Mouse (Mus musculus) skeletal muscle tissue, adult 2 months (tissue): ENCODE results near the gene Tmem69.

ENCODE experiments used
- DNase-seq: peaks from one replicate; pipeline ENCODE4 v3.0.0-alpha.2; 2012; ENCODE audit warnings: low read depth, low spot score

Gene Tmem69

DNA sequence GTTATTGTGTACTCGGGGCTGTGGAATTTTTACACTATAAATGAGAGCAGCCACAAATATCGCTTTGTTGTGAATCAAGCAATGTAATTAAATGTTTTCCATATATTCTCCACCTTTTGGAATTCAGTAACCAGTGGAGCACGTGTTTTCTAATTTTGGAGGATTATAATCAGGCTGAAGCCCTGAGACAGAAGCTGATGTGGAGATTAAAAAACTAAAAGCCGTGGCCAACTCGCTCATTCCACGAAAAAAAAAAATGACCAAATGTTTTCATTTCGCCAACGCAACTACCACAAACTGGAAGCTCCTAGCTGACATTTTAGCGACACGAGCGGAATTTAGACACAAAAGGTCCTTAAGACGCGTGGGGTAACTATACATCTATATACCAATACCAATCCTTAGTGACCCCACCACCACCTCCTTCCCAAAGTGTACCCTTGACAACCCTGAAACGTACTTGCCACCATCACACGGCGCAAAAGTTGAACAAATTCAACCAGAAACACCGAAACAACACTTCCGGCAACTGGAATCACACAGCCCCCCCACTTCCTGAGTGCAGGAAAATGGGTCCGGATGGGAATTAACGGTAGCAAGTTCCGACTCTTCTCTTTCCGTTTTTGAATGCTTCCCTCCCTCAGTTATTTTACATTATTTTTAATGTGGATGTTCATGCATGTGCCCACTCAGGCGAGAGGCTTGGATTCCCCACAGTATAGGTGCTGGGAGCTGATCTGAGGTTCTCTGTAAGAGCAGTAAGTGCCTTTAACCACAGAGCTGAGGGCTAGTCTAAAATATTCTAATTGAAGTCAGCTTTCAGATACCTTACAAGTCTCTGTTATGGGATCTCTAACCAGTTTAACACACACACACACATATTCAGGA is at the start of gene Tmem69:
Tmem69 (minus strand) TSS at position 524 of the 888 bp plus-strand sequence.
- DNase-seq, result peak; percentile 36

DNA sequence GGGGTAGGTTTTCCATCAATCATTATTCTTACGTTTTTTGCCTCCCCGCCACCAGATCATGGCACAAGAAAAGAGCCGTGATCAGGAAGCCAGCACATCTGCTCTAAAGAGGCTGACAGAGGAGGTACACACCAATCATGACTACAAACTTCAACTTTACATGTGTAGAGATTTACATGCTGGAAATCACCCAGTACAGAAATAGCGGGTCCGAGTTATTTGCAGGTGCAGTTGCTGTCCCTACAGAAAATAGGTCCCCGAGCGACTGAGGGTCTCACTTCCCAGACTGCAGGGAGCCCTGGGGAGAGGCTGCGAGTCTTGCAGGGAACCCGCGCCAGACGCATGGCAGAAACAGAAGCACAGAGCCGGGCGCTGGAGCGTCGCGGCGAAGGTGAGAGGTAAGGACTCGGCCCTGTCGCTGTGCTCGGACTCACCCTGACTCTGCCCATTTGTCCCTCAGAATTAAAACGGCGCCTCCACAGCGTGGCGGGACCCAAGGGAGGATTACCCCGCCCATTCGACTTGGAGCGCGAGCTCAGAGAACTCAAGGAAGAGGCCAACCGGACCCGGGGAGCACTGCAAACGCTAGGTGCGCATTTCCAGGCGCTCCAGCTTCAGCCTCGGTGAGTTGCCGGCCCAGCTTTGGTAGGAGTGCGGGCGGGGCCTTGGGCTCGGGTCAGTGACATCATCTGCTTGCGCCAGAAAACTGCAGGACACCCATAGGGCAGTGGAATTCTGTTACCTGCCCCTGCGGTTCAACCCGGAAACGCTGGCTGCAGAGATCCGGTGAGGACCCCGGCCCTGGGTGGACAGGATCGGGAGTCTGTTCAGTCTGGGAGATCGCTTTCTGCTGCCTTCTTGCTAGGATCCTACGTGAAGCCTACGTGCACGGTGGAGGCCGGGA is 41.5 kb upstream of the Tmem69 start:
- DNase-seq, result peak; percentile 81

DNA sequence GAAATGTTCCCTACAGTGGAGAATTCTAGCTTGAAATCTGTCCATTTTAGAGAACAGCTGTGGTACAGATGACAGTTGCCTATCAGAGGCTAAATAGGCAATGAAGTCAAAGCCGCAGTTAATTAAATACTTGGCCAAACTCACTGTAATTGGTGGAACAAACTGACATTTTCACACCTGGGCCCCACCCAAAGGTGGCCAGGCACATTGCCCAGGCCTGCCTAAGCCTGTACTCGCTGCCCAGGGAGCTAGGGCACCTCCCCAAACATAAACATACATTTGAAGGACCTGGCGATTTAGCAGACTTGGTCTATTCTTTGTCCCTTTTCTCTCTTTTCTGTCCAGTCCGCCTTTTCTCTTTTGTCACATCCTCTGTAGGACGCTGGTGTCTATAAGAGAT is 40.6 kb upstream of the Tmem69 start, which contains the start of gene Ccdc17:
Ccdc17 (plus strand) TSS at position 276 of the 400 bp plus-strand sequence.
- no peak for DNase-seq

DNA sequence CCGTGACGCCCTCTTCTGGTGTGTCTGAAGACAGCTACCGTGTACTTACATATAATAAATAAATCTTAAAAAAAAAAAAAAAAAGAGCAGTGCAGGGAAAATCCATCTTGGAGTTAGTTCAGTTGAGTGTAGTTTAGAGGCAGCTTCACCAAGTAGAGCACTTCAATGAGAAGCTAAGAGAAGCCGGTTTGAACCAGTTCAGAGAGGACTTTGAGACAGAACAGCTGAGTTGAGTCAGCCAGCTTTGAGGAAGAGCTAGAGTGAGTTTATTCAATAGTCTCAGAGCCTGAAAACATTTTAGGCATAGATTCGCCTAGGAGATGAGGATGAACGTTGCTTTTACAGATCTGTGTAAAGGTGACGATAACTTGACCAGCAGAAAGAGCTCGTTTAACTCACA is 40.1 kb upstream of the Tmem69 start:
- no peak for DNase-seq

DNA sequence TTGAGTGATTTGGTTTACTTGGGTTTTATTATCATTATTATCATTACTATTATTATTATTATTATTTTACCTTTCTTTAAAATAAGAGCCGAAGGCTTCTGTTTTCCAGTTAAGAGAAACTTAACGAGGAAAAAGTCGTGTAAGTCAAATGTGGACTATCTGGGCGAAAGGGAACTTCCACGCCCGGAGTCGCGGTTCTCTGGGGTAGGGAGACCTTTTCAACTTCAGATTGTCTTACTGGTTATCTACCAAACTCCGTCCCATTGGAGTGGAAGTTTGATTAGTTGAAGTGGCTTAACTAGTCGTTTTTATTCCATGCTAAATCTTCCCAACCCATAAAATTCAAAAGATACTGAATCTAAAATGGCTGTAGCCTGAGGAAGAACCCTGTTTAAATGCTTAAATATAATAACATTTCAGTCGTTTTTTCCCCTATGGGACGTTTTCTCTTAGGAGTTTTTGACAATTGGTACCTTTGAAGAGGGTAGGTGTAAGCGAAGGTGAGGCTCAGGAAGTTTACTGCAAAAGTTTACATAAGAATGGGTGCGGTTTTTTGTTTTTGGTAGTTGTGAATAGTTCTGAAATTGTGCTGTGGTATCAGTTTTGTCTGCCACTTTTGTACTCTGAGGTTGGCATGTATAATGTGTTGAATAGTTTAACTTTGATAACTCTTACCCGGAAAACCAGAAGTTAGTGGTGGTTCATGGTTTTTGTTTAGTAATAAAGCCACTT is 2.6 kb upstream of the Tmem69 start:
- DNase-seq, result no peak

DNA sequence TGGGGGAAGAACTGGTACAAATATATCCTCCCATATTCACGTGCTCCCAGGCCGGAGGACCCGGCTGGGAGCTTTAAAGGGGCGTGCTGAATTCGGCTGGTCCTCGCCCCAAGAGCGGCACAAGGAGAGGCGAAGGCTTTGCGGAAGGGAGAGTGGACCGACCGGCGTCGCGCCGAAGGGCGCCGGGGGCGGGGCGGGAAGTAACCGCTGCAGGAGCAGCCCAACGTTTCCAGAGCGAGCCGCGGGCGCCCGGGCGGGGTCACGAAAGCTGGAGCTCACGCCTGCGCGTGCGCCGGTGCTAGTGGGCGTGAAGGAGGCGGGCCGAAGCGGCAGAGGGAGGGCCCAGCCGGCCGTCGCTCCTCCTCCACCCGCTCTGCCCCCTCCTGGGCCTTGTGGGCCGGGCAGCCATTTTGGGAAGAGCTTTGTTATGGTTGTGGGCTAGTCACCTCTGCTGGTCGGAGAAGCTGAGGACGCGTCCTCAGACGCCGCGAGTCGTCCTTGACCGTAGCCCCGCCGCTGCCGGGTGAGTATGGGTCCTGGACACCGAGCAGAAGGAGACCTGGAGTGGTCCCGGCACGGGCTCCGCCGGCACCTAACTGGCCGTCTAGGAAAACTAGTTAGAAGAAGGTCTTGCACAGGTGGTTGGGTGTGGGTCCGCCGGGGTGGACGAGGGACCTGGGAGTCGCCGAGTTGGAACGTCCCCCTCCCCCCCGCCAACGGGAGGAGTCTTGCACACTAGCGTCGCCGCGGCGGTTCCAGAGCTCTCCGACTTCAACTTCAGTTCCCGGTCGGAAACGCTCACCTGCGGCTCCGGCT is 1.8 kb upstream of the Tmem69 start, which contains the start of gene Gpbp1l1:
Gpbp1l1 (plus strand) TSS at position 353 of the 816 bp plus-strand sequence.
- DNase-seq, result peak; percentile 96

DNA sequence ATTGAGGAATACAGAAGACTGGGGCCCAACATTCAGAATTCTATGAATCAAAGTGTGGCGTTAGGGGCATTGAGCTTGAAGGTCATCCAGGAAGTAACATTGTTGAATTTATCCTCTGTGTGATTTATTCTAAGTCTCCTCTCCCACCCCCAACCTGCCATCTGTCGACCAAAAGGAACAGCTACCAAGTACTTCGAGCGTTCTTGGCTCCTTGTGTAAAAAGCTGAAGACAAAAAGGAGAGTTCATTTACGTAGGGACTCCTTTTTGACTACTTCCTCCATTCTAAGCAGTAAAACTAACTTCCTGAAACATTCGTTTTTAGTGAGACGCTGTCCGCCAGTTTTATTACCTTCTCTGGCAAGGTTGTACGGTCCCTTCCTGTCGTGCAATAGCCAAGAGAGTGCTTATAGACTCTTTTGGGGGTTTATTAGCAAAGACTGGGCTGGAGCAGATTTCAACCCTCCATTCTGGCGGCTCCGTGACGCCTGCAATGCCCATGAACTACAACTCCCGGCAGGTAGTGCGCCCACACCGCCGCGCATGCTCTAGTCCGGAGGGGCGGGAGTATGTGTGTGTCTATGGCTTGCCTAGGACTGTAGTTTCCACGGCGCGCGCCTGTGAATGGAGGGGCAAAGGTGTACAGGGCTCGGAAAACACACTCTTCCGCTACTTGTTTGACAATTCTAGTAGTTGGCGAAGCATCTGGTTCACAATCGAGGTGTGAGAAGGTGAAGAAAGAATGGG is 997 bp upstream of the Tmem69 start:
- peak; percentile 87 for DNase-seq

DNA sequence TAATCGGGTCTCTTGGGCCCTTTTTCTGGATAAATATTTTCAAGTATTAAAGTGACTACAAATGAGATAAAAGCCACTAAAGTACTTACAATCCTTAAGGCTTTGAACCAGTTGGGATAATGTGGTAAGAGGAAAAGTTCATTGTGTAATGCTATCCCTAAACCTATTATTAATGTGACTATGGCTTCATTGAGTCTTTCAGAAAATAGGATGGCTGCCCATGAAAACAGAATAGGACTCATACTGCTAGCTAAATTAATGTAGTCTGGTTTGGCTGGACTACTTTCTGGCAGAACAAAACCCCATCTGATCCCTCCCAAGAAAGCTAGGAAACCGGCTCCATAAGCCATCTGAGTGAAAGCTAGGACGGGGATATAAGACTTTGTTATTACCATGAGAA is 2.7 kb downstream of the Tmem69 start:
- DNase-seq, result no peak

DNA sequence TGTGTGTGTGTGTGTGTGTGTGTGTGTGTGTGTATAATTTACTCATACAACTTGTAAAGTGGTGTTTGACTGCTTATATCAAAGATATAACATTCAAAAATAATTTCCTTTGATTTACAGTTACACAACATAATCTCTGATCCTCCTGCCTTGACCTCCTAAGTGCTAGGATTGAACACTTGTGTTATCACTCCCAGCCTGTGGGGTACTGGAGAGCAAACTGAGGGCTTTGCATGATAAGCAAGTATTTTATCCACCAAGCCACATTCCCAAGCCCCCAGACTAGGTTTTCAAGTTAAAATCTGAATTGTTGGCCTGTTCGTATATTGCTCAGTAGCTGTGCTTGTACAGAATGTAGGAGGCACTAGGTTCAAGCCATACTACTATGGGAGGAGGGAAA is 5.3 kb downstream of the Tmem69 start:
- no peak for DNase-seq

DNA sequence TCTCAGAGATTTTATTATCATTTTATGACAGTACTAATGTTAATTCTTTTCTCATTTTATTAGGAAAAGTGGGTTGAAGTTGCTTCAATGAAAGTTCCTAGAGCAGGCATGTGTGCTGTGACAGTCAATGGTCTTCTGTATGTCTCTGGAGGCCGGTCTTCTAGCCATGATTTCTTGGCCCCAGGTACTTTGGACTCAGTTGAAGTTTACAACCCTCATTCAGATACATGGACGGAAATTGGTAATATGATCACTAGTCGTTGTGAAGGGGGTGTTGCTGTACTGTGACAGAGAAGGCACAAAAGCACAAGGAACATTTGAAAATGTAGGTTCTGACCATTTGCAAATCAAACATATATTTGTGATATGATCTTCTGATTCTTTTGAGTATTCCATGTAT is 18.0 kb downstream of the Tmem69 start:
- DNase-seq, result no peak

DNA sequence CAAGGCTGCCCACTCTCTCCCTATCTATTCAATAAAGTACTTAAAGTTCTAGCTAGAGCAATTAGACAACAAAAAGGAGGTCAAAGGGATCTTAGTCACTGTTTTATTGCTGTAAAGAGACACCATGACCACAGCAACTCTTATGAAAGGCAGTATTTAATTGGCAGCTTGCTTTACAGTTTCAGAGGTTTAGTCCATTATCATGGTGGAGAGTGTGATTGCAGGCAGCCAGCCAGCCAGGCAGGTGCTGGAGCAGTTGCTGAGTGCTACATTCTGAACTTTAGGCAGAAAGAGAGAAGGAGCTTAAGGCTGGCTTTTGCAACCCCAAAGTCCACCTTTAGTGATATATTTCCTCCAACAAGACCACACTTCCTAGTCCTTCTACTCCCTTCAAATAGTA is 19.4 kb downstream of the Tmem69 start:
- no peak for DNase-seq

DNA sequence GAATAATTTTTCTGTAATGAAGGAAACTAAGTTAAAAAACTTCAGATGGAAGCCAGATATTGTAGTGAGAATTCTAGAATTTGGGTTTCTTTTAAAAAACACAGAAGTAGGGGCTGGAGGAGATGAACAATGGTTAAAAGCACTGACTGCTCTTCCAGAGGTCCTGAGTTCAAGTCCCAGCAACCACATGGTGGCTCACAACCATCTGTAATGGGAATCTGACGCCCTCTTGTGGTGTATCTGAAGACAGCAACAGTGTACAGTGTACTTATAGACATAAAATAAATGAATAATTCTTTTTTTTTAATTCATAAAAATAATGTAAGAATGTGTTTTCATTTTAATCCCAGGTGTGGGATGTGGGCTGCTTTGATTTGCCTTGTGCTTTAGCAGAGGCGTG is 24.6 kb downstream of the Tmem69 start:
- no peak for DNase-seq

DNA sequence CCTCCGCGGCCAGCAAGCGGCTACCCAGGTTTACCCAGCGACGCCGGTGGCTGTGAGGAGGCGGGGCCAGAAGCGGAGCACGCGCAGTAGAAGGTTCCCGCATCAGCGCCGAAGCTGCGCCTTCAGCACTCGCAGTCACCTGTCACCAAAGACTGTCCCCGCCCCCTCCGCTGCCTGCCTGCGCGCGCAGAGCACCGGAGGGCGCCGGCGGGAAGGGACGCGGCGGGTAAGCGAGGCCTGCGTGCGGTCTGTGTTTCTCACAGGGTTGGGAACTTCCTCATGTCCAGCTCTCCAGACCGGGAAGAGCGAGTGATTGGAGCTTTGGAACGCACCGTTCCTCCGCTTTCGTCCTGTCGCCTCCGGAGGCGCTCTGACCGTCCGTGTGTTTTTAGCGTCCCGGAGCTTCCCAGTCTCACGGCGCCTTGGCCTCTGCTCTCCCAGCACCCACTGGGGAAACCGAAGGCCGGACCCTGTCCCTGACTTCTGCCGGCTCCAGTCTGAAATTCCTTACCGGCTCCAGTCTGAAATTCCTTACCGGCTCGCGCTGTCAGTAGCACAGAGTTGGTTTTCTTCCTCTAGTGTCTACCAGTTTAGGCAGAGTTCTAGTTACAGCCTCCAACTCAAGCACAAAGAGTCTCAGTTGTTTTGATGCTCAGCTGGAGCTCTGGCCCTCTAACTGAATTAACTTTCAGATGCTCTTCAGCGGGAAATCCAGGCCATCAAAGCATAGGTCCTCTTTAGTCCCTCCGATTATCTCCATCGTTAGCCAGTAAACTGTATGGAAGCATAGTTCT is 48.1 kb downstream of the Tmem69 start, which contains the start of gene Ipp:
Ipp (plus strand) TSS at position 125 of the 794 bp plus-strand sequence.
- peak; percentile 92 for DNase-seq

DNA sequence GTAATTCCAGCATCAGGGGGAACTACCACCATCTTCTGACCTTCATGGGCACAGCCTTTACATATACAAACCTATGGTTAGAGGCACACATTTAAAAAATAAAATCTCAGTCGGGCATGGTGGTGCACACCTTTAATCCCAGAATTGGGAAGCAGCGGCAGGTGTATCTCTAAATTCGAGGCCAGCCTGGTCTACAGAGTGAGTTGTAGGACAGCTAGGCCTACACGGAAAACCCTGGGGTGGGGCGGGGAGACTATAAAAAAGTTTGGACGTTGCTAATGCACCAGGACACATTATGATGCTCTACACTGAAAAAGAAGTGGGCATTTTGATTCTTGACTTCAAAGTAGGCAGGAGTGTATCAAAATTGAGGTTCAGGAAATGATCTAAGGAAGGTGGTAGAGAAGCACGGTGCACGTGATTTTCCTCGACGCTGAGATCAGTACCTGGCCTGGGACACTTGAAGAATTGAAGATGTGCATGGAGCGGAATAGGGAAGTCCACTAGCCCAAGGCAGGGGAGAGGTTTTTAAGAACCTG is 48.8 kb downstream of the Tmem69 start:
- DNase-seq, result no peak
